Mouse (Mus musculus): ENCODE measurements at regions not wholly inside any gene's neighbourhood (a gene's known extent, or its start where the extent isn't known, plus 50 kb on each side); places are given as distances from the start of the nearest gene placed in this dataset.

GRCm38 (mm10) chr2:74084971-74085370, 173.8 kb upstream of the Atp5g3 start:
- TF ChIP-seq POLR2A (IDR thresholded peaks at IDR 0.05; ENCODE audit: low read depth, low read length) (no peak), CTCF (IDR thresholded peaks at IDR 0.05; ENCODE audit: borderline replicate concordance, insufficient read depth, low read length) (no peak)
- no peak overlapping the region for H3K27ac ChIP-seq (ENCODE audit: insufficient read depth, low read length)
- no peak overlapping the region for H3K4me3 ChIP-seq (ENCODE audit: insufficient read depth, low read length)
- H3K4me1 ChIP-seq (ENCODE audit: control insufficient read depth, insufficient read depth, low read length), result no peaks in the 10 kb centered on the region

GRCm38 (mm10) chr2:74076774-74077173, 165.6 kb upstream of the Atp5g3 start:
- TF ChIP-seq POLR2A (IDR thresholded peaks at IDR 0.05; ENCODE audit: low read depth, low read length) (no peak), CTCF (IDR thresholded peaks at IDR 0.05; ENCODE audit: borderline replicate concordance, insufficient read depth, low read length) (no peak)
- no peaks in the 10 kb centered on the region for H3K4me1 ChIP-seq (ENCODE audit: control insufficient read depth, insufficient read depth, low read length)
- H3K27ac ChIP-seq (ENCODE audit: insufficient read depth, low read length), result no peak overlapping the region
- H3K4me3 ChIP-seq (ENCODE audit: insufficient read depth, low read length), result no peak overlapping the region

- TF ChIP-seq POLR2A (IDR thresholded peaks at IDR 0.05; ENCODE audit: low read depth, low read length) (no peak), CTCF (IDR thresholded peaks at IDR 0.05; ENCODE audit: borderline replicate concordance, insufficient read depth, low read length) (no peak)
- H3K27ac ChIP-seq (ENCODE audit: insufficient read depth, low read length), result no peak overlapping the region
- H3K4me3 ChIP-seq (ENCODE audit: insufficient read depth, low read length), result no peak overlapping the region
- H3K4me1 ChIP-seq (ENCODE audit: control insufficient read depth, insufficient read depth, low read length), result no peaks in the 10 kb centered on the region
These were observed 164.4 kb upstream of the Atp5g3 start for GRCm38 (mm10) chr2:74075566-74075965.

- no peak for TF ChIP-seq CTCF (IDR thresholded peaks at IDR 0.05; ENCODE audit: borderline replicate concordance, insufficient read depth, low read length)
- TF ChIP-seq POLR2A (IDR thresholded peaks at IDR 0.05; ENCODE audit: low read depth, low read length), result no peak
- H3K4me1 ChIP-seq (ENCODE audit: control insufficient read depth, insufficient read depth, low read length), result no peaks in the 10 kb centered on the region
- H3K4me3 ChIP-seq (ENCODE audit: insufficient read depth, low read length), result no peak overlapping the region
- H3K27ac ChIP-seq (ENCODE audit: insufficient read depth, low read length), result no peak overlapping the region
These were observed 162.3 kb upstream of the Atp5g3 start for GRCm38 (mm10) chr2:74073396-74073795.

GRCm38 (mm10) chr2:74066652-74067051, 155.5 kb upstream of the Atp5g3 start:
- no peak overlapping the region for H3K4me3 ChIP-seq (ENCODE audit: insufficient read depth, low read length)
- TF ChIP-seq CTCF (IDR thresholded peaks at IDR 0.05; ENCODE audit: borderline replicate concordance, insufficient read depth, low read length) (peak; percentile 77; the same call in 1 of the 2 replicates), POLR2A (IDR thresholded peaks at IDR 0.05; ENCODE audit: low read depth, low read length) (no peak)
- no peak overlapping the region for H3K27ac ChIP-seq (ENCODE audit: insufficient read depth, low read length)
- H3K4me1 ChIP-seq (ENCODE audit: control insufficient read depth, insufficient read depth, low read length), result no peaks in the 10 kb centered on the region

GRCm38 (mm10) chr2:74064369-74064768, 153.2 kb upstream of the Atp5g3 start:
- TF ChIP-seq CTCF (IDR thresholded peaks at IDR 0.05; ENCODE audit: borderline replicate concordance, insufficient read depth, low read length), result no peak
- no peak for TF ChIP-seq POLR2A (IDR thresholded peaks at IDR 0.05; ENCODE audit: low read depth, low read length)
- no peaks in the 10 kb centered on the region for H3K4me1 ChIP-seq (ENCODE audit: control insufficient read depth, insufficient read depth, low read length)
- no peak overlapping the region for H3K27ac ChIP-seq (ENCODE audit: insufficient read depth, low read length)
- H3K4me3 ChIP-seq (ENCODE audit: insufficient read depth, low read length), result no peak overlapping the region

GRCm38 (mm10) chr2:74063777-74064176, 152.7 kb upstream of the Atp5g3 start:
- H3K4me3 ChIP-seq (ENCODE audit: insufficient read depth, low read length), result no peak overlapping the region
- no peak for TF ChIP-seq CTCF (IDR thresholded peaks at IDR 0.05; ENCODE audit: borderline replicate concordance, insufficient read depth, low read length)
- TF ChIP-seq POLR2A (IDR thresholded peaks at IDR 0.05; ENCODE audit: low read depth, low read length), result no peak
- H3K27ac ChIP-seq (ENCODE audit: insufficient read depth, low read length), result no peak overlapping the region
- H3K4me1 ChIP-seq (ENCODE audit: control insufficient read depth, insufficient read depth, low read length), result no peaks in the 10 kb centered on the region

GRCm38 (mm10) chr2:74063302-74063701, 152.2 kb upstream of the Atp5g3 start:
- Histone ChIP-seq H3K4me1 (ENCODE audit: control insufficient read depth, insufficient read depth, low read length) (no peaks in the 10 kb centered on the region), H3K4me3 (ENCODE audit: insufficient read depth, low read length) (no peak overlapping the region), H3K27ac (ENCODE audit: insufficient read depth, low read length) (no peak overlapping the region)
- TF ChIP-seq CTCF (IDR thresholded peaks at IDR 0.05; ENCODE audit: borderline replicate concordance, insufficient read depth, low read length), result no peak
- no peak for TF ChIP-seq POLR2A (IDR thresholded peaks at IDR 0.05; ENCODE audit: low read depth, low read length)

GRCm38 (mm10) chr2:74042430-74042829, 131.3 kb upstream of the Atp5g3 start:
- no peak for TF ChIP-seq POLR2A (IDR thresholded peaks at IDR 0.05; ENCODE audit: low read depth, low read length)
- TF ChIP-seq CTCF (IDR thresholded peaks at IDR 0.05; ENCODE audit: borderline replicate concordance, insufficient read depth, low read length), result no peak
- Histone ChIP-seq H3K4me1 (ENCODE audit: control insufficient read depth, insufficient read depth, low read length) (no peaks in the 10 kb centered on the region), H3K27ac (ENCODE audit: insufficient read depth, low read length) (no peak overlapping the region), H3K4me3 (ENCODE audit: insufficient read depth, low read length) (no peak overlapping the region)

- TF ChIP-seq POLR2A (IDR thresholded peaks at IDR 0.05; ENCODE audit: low read depth, low read length) (no peak), CTCF (IDR thresholded peaks at IDR 0.05; ENCODE audit: borderline replicate concordance, insufficient read depth, low read length) (no peak)
- H3K4me1 ChIP-seq (ENCODE audit: control insufficient read depth, insufficient read depth, low read length), result no peaks in the 10 kb centered on the region
- H3K4me3 ChIP-seq (ENCODE audit: insufficient read depth, low read length), result no peak overlapping the region
- no peak overlapping the region for H3K27ac ChIP-seq (ENCODE audit: insufficient read depth, low read length)
These were observed 128.5 kb upstream of the Atp5g3 start for GRCm38 (mm10) chr2:74039580-74039979.

- H3K4me3 ChIP-seq (ENCODE audit: insufficient read depth, low read length), result no peak overlapping the region
- H3K27ac ChIP-seq (ENCODE audit: insufficient read depth, low read length), result no peak overlapping the region
- no peaks in the 10 kb centered on the region for H3K4me1 ChIP-seq (ENCODE audit: control insufficient read depth, insufficient read depth, low read length)
- TF ChIP-seq POLR2A (IDR thresholded peaks at IDR 0.05; ENCODE audit: low read depth, low read length), result no peak
These were observed 124.9 kb upstream of the Atp5g3 start for GRCm38 (mm10) chr2:74036043-74036442.
